Mouse (Mus musculus) kidney, embryonic 14.5 days (tissue): ENCODE data around the gene Rptor. TPM values are rescaled to one million over a fixed set of nuclear protein-coding genes. Genes with fewer than 3 reads are reported as not detected.
A peak's percentile ranks its signal among the peaks of the same experiment; 100 is the strongest.

Experiments
- ATAC-seq: fragments of 200-750 bp; cut with Nextera tagmentation; 2 replicates; pipeline ENCODE4 v1.8.0; 2017; ENCODE audit warnings: moderate number of reproducible peaks, mild to moderate bottlenecking, moderate TSS enrichment, moderate library complexity; ENCODE audit not compliant: low FRiP score, low TSS enrichment
- H3K27ac ChIP-seq: fragments of 300-500 bp; sonication (generic); 2 replicates; pipeline ENCODE4 v1.5.1; 2014; ENCODE audit warnings: low read depth, mild to moderate bottlenecking, low read length, moderate library complexity, mixed read lengths
- H3K27me3 ChIP-seq: fragments of 300-500 bp; sonication (generic); 2 replicates; pipeline ENCODE4 v1.6.1; 2014; ENCODE audit warnings: mild to moderate bottlenecking, low read length; ENCODE audit not compliant: control insufficient read depth, insufficient read depth
- H3K36me3 ChIP-seq: fragments of 300-500 bp; sonication (generic); 2 replicates; pipeline ENCODE4 v1.6.1; 2014; ENCODE audit warnings: low read length, mixed read lengths; ENCODE audit not compliant: control insufficient read depth, insufficient read depth
- H3K4me1 ChIP-seq: fragments of 300-500 bp; sonication (generic); 2 replicates; pipeline ENCODE4 v1.6.1; 2014; ENCODE audit warnings: low read length, mixed read lengths; ENCODE audit not compliant: control insufficient read depth, insufficient read depth
- H3K4me2 ChIP-seq: fragments of 300-500 bp; sonication (generic); replicated peaks from 2 replicates; pipeline ENCODE4 v1.6.1; 2014; ENCODE audit warnings: low read depth, mild to moderate bottlenecking, low read length
- H3K4me3 ChIP-seq: fragments of 300-500 bp; sonication (generic); 2 replicates; pipeline ENCODE4 v1.5.1; 2014; ENCODE audit warnings: mild to moderate bottlenecking, low read length
- H3K9ac ChIP-seq: fragments of 300-500 bp; sonication (generic); 2 replicates; pipeline ENCODE4 v1.6.1; 2014; ENCODE audit warnings: low read depth, mild to moderate bottlenecking, low read length, moderate library complexity
- H3K9me3 ChIP-seq: fragments of 300-500 bp; sonication (generic); 2 replicates; pipeline ENCODE4 v1.6.1; 2016; ENCODE audit warnings: low read length; ENCODE audit not compliant: control insufficient read depth
- WGBS: fragments of 180-500 bp; shearing (Covaris S2); extraction: QIAGEN DNeasy Blood & Tissue Kit; methylation state at CpG from one replicate; pipeline ENCODE4 v1.1.7; 2014; 5-methylcytosine and 5-hydroxymethylcytosine counted together
- polyA plus RNA-seq: library from polyadenylated mRNA; unstranded; fragments of >200 nt; fragmentation: Nextera tagmentation; extraction: Ambion mirVana; gene quantifications from 2 replicates; pipeline ENCODE4 v1.2.1, GENCODE M21; 2014

Rptor gene
- polyA plus RNA-seq, 1 experiment from 2014 or later, result 15.7 TPM

GRCm38 (mm10) chr11:119670690-119671666, 68.3 kb downstream of the Rptor start:
- WGBS, result 75% methylated on average over 11 of the region's 11 CpGs
- Histone ChIP-seq H3K27me3 (no peaks in the 10 kb centered on the region), H3K4me3 (no peak overlapping the region), H3K9ac (no peak overlapping the region; the same call in 1 of the 2 replicates), H3K4me2 (no peak overlapping the region), H3K4me1 (peaks cover 25% of the 10 kb centered on the region), H3K36me3 (no peaks in the 10 kb centered on the region), H3K27ac (no peak overlapping the region), H3K9me3 (no peaks in the 10 kb centered on the region)
- ATAC-seq, result no peak

DNA sequence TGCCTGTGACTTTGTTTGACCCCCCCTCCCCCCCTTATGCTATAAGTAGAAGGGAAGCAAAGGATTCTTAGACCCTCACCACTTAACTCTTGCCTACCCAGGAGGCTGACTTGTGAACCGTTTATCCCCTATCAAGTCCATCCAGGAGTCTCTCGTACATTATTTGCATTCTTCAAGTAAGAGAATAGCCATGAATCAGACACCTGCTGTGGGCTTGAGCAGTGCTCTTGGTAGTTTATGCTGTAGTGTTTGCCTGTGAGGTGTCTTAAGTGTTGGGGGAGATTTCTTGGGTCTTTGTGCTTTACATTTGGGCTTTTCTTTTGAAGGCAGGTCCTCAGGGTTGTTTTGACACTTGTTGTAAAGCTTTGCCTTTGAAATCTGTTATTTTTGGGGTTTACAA, 69.3 kb downstream of the Rptor start:
- ATAC-seq, result no peak
- peaks cover 25% of the 10 kb centered on the region for H3K4me1 ChIP-seq
- no peaks in the 10 kb centered on the region for H3K27me3 ChIP-seq
- no peak overlapping the region for H3K9ac ChIP-seq
- no peak overlapping the region for H3K27ac ChIP-seq
- 58% methylated on average over 2 of the region's 2 CpGs for WGBS
- H3K4me3 ChIP-seq, result no peak overlapping the region
- no peaks in the 10 kb centered on the region for H3K9me3 ChIP-seq
- no peak overlapping the region for H3K4me2 ChIP-seq
- no peaks in the 10 kb centered on the region for H3K36me3 ChIP-seq

- Histone ChIP-seq H3K9me3 (no peaks in the 10 kb centered on the region), H3K27me3 (no peaks in the 10 kb centered on the region), H3K27ac (no peak overlapping the region), H3K4me1 (peaks cover 32% of the 10 kb centered on the region), H3K4me3 (no peak overlapping the region), H3K9ac (no peak overlapping the region), H3K4me2 (no peak overlapping the region), H3K36me3 (no peaks in the 10 kb centered on the region)
- no peak for ATAC-seq
- 77% methylated on average over 4 of the region's 4 CpGs for WGBS
These were observed 70.1 kb downstream of the Rptor start for GRCm38 (mm10) chr11:119672775-119673174.

GRCm38 (mm10) chr11:119674835-119675234, 72.1 kb downstream of the Rptor start:
- 45% methylated on average over 4 of the region's 4 CpGs for WGBS
- ATAC-seq, result no peak
- peaks cover 32% of the 10 kb centered on the region for H3K4me1 ChIP-seq
- no peak overlapping the region for H3K4me2 ChIP-seq
- no peaks in the 10 kb centered on the region for H3K9me3 ChIP-seq
- H3K9ac ChIP-seq, result no peak overlapping the region
- no peaks in the 10 kb centered on the region for H3K27me3 ChIP-seq
- no peak overlapping the region for H3K4me3 ChIP-seq
- H3K36me3 ChIP-seq, result no peaks in the 10 kb centered on the region
- H3K27ac ChIP-seq, result no peak overlapping the region

GRCm38 (mm10) chr11:119675546-119675945, 72.8 kb downstream of the Rptor start:
- Histone ChIP-seq H3K4me3 (no peak overlapping the region), H3K27me3 (no peaks in the 10 kb centered on the region), H3K9me3 (no peaks in the 10 kb centered on the region), H3K9ac (no peak overlapping the region), H3K4me1 (peaks cover 32% of the 10 kb centered on the region), H3K36me3 (no peaks in the 10 kb centered on the region), H3K27ac (no peak overlapping the region), H3K4me2 (no peak overlapping the region)
- WGBS, result 47% methylated on average over 6 of the region's 6 CpGs
- ATAC-seq, result no peak

GRCm38 (mm10) chr11:119676751-119677411, 74.2 kb downstream of the Rptor start:
- no peak overlapping the region for H3K4me2 ChIP-seq
- H3K4me1 ChIP-seq, result peaks cover 32% of the 10 kb centered on the region
- H3K9ac ChIP-seq, result no peak overlapping the region
- no peaks in the 10 kb centered on the region for H3K9me3 ChIP-seq
- no peak for ATAC-seq
- H3K27me3 ChIP-seq, result no peaks in the 10 kb centered on the region
- no peak overlapping the region for H3K27ac ChIP-seq
- no peak overlapping the region for H3K4me3 ChIP-seq
- WGBS, result 31% methylated on average over 7 of the region's 7 CpGs
- no peaks in the 10 kb centered on the region for H3K36me3 ChIP-seq

- peaks cover 32% of the 10 kb centered on the region for H3K4me1 ChIP-seq
- 68% methylated on average over 5 of the region's 5 CpGs for WGBS
These were observed 75.7 kb downstream of the Rptor start for GRCm38 (mm10) chr11:119678427-119678826.

DNA sequence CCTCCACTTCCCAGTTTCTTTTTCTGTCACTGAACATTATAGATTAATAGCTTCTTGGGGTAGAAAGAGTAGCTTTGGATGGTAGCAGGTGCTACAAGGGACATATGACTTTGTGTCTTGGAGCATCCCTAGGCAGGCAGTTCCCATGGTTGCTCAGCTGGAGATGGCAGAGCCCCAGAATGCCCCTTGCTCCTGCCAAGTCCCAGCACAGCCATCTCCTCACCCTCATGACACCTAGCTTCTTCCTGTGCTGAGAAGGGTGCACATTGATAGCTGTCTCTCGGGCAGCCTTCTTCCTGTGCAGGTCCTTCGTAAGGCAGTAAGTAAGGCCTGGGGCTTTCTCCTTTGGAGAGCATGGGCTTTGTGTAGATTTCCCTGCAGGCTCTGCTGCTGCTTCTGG, 78.0 kb downstream of the Rptor start:
- Histone ChIP-seq H3K36me3 (no peaks in the 10 kb centered on the region), H3K4me2 (no peak overlapping the region), H3K9ac (no peak overlapping the region), H3K27me3 (no peaks in the 10 kb centered on the region), H3K4me1 (peaks cover 29% of the 10 kb centered on the region), H3K27ac (no peak overlapping the region), H3K4me3 (no peak overlapping the region), H3K9me3 (no peaks in the 10 kb centered on the region)
- no peak for ATAC-seq
- 92% methylated on average over 2 of the region's 2 CpGs for WGBS

More at GRCm38 (mm10) chr11:119678427-119678826, 75.7 kb downstream of the Rptor start:
- Histone ChIP-seq H3K27ac (no peak overlapping the region), H3K4me2 (no peak overlapping the region), H3K4me3 (no peak overlapping the region), H3K9me3 (no peaks in the 10 kb centered on the region), H3K9ac (no peak overlapping the region), H3K27me3 (no peaks in the 10 kb centered on the region), H3K36me3 (no peaks in the 10 kb centered on the region)
- ATAC-seq, result no peak

GRCm38 (mm10) chr11:119682285-119682684, 79.6 kb downstream of the Rptor start:
- 89% methylated on average over 2 of the region's 2 CpGs for WGBS
- Histone ChIP-seq H3K9ac (peak overlapping the region; percentile 23; the same call in 1 of the 2 replicates), H3K27me3 (no peaks in the 10 kb centered on the region), H3K27ac (no peak overlapping the region), H3K4me2 (no peak overlapping the region), H3K9me3 (no peaks in the 10 kb centered on the region), H3K4me1 (peaks cover 16% of the 10 kb centered on the region), H3K36me3 (no peaks in the 10 kb centered on the region), H3K4me3 (no peak overlapping the region)
- ATAC-seq, result no peak
